Mouse (Mus musculus): ENCODE results near the gene Stoml3.

The Stoml3 gene

DNA sequence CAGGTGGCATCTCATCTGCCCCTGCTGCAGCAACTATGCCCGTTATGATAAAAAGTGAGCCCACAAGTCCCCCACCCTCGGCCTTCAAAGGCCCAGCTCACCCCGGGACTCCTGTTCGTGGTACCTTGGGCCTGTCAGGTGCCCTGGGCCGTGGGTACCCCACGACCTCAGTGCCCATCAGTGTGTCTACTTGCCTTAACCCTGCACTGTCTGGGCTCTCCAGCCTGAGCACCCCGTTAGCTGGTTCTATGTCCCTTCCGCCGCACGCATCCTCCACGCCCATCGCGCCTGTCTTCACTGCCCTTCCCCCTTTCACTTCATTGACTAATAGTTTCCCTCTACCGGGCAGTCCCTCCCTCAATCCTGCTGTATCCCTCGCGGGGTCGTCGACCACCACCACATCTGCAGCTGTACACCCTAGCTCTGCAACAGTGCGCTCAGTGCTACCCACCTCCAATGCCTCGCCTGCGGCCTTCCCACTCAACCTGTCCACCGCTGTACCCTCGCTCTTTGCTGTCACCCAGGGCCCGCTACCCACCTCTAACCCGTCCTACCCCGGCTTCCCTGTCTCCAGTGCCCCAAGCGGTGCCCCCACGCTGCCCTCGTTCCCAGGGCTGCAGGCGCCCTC is 9.9 kb upstream of the Stoml3 start:
- DNase-seq (ENCODE audit: low spot score) = no peak

DNA sequence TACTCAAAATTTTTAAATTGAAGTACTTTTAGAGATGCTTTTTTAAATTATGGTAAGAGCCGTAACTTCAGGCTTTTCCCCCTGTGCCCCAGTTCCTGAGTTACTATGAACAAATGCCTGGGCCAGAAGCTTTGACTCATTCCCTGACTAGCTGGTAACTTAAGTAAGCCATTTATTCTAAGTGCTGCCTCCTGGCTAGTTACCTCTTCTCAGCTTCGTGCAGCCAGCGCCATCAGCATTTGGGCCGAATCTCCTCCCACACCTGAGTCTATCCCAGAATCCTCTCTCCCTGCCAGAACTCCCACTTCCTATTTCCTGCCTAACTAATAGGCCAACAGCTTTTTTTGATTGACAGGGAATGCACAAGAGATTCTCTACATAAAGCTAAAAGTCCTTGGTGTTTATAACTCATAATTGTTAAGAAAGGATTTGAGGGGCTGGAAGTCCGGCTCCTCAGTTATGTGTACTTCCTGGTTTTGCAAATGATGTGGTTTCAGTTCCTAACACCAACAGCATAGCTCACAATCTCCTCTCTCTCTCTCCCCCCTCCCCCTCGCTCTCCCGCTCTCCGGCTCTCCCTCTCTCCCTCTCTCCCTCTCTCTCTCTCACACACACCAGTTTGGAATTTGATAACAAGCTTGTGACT is 4.9 kb upstream of the Stoml3 start:
- DNase-seq (ENCODE audit: low spot score) = no peak

- DNase-seq (ENCODE audit: low spot score) = no peak
These were observed 1.9 kb upstream of the Stoml3 start for GRCm38 (mm10) chr3:53486561-53486960.

DNA sequence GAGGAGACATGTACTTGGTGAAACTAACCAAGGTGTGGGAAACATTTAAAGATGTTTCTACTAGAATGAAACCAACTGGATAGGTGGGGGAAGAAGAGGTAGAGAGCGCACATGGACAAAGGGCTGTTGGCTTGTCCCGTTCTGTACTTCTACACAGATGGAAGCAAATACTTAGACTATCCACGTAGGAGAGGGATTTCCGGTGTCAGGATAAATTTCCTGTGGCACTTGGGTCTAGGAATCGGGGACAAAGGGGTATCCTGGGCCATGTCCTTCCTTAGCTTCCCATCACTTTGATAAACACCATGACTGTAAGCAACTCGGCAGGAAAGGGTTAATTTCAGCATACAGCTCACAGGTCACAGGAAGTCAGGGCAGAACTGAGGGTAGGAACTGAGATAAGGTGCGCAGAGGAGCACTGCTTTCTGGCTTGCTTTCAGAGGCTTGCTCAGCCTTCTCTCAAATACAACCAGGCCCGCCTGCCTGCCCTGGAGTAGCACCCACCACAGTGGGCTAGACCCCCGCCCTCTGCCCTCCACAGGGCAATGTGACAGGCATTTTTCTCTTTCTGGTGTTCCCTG is 1.4 kb upstream of the Stoml3 start:
- no peak for DNase-seq (ENCODE audit: low spot score)

GRCm38 (mm10) chr3:53498351-53498905 is 10.0 kb downstream of the Stoml3 start:
- DNase-seq (ENCODE audit: low spot score) = no peak

DNA sequence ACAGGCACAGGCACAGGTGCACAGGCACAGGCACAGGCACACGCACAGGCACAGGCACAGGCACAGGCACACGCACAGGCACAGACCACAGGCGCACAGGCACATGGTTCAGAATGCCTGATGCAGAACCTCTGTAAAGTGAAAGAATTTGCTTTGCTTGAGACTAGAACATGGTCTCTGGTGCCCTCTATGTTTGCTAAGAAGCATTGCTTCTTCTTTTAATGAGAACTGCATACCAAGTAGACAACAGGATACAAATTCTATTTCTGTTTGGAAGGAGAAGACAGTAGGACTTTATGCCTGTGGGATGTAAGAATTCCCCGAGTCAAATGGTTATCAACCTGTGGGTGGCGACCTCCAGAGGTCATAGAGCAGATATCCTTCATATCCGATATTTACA is 14.0 kb downstream of the Stoml3 start:
- no peak for DNase-seq (ENCODE audit: low spot score)

- no peak for DNase-seq (ENCODE audit: low spot score)
These were observed 24.6 kb downstream of the Stoml3 start for GRCm38 (mm10) chr3:53513096-53513495.

- no peak for DNase-seq (ENCODE audit: low spot score)
These were observed 26.0 kb downstream of the Stoml3 start for GRCm38 (mm10) chr3:53514221-53515065.

GRCm38 (mm10) chr3:53522794-53523193 is 34.3 kb downstream of the Stoml3 start:
- DNase-seq (ENCODE audit: low spot score) = no peak

DNA sequence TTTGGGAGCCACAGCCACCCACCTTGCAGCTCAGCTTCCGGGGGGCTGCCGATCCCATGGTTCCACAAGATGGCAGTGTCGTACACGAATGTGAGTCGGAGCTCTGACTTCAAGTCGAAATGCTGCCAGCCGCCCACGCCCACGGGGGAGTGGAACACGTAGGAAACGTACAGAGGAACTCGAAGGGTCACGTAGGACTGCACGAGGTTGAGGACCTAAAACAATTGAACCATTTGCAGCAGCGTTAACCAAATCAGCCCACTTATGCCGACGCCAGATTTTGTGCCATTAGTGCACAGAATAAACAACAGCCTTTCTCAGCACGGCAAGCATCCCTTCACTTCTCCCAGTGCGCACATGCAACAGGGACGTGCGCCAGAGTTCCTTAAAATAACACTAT is 37.3 kb downstream of the Stoml3 start:
- peak; percentile 57 for DNase-seq (ENCODE audit: low spot score)

- DNase-seq (ENCODE audit: low spot score) = peak; percentile 5
These were observed 41.9 kb downstream of the Stoml3 start for GRCm38 (mm10) chr3:53530305-53530704.

DNA sequence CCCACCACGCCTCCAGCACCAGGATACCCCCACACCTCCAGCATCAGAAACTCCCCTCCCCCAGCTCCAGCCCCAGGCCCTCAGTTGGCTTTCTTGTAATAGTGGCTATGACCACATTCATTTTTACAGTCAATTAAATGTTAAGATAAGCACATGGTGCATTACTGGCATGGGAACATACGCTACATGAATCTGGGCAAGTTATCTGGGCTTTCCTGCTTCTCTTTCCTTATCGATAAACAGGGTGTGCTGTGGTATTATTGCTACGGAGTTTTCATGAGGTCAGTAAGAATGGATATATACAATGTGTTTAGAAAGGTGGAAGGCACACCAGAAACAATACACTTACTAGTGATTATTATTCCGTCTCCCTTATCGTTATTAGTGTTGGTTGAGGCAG is 43.6 kb downstream of the Stoml3 start:
- no peak for DNase-seq (ENCODE audit: low spot score)

- no peak for DNase-seq (ENCODE audit: low spot score)
These were observed 64.2 kb downstream of the Stoml3 start for GRCm38 (mm10) chr3:53552691-53553090.

DNA sequence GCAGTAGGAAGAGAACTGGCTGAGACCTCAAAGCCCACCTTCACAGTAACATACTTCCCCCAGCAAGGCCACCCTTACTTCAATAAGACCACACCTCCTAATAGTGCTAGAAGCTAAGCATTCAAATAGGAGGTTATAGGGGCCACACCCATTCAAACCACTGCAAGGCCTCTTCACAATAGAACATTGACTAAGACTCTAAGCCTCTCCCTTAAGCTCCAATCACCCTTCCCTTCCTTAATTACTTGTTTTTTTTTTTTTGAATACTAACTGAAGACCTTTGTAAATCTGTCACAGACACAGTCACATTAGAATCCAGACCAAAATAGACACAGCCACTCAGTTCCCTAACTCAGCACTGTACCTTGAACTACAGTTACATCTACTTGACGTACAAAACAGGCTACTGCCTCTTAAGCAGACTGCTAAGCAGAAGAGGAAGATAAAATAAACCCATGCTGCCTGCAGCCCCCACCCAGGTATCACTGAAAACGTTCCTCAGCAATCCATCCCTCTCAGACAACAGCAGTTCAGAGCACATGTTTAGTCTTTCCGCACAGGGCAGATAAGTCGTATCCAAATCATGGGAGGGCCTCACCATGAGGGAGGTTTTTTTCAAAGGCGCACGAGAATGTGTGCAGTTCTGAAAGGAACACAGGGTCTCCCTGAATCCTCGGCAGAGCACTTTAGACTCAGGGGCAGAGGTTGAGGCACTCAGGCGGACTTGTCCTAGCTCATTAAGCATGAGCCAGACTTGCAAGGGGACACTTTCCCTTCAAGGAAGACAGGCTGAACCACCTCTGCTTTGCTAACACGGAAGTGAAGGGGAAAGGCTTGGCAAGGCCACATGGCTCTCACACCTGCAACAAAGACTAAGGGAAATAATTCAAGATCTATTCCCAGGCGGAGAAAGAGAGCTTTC is 66.8 kb downstream of the Stoml3 start:
- DNase-seq (ENCODE audit: low spot score) = no peak

DNA sequence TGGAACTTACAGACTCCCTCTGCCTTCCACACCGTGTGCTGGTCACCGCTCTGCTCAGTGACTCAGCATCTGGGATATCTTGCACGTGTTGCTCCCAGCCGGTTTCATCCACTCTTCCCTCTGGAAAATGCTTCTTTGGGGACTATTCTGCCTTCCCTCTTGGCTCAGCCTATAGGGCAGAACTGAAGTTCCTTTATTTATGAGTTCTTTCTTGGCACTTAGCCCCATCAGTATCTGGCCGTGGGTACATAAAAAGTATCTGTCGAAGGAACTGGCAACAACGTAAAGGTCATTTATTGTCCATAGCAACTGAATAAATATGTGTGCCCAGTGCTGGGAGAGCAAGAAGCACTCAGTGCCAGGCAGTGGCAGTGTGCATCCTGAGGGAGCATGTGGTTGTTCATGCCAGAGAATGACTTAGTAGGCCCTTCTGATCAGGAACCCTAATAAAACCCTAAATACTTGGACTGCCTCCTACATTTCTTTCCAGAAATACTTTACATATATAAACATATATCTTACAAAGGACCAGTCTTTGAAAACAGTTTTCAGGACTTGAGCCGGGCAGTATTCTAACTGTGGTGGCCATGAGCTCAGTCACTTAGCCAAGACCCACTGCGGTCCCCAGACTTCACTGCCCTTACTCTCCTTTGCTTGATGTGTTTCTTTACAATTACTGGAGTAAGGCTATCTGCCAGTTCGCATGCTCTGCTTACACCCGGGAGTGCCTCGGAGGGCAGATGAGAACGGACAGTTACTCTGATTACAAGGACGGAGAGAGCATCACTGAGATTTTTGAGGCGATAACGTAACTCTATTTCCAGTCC is 69.1 kb downstream of the Stoml3 start:
- DNase-seq (ENCODE audit: low spot score) = no peak
